Mouse (Mus musculus) small intestine, adult 2 months (tissue): ENCODE measurements around the gene Kdm2b.

Experiments used
- CTCF ChIP-seq: fragments of 200-500 bp; IDR thresholded peaks from 2 replicates; pipeline ENCODE4 v1.5.1; 2012; ENCODE audit warnings: low read depth, mild to moderate bottlenecking, control low read depth, inconsistent platforms, low read length, moderate library complexity, mixed read lengths; ENCODE audit not compliant: insufficient replicate concordance, insufficient read length; ENCODE audit errors: extremely low read depth
- POLR2A ChIP-seq: fragments of 200-500 bp; IDR thresholded peaks from 2 replicates; pipeline ENCODE4 v1.6.1; 2012; ENCODE audit warnings: low read depth, mild to moderate bottlenecking, control low read depth, inconsistent platforms, low read length, moderate library complexity

DNA sequence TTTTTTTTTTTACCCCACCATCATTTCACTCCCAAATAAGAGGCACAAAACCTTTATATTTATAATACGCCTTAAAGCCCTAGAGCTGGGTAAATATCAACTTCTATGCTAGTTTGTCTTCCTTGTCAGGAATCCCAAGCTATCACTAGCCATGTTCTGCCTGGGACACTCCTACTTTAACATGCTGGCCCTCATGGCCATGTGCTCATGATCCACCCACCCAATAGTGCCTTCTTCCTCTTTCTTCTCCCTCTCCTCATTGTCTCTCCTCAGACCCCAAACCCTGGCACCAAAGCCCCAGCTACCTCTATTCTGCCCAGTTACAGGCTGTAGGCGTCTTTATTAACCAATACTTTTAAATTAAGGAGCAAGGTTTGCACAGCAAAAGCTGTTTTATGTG is 148.5 kb downstream of the Kdm2b start:
- TF ChIP-seq POLR2A (no peak), CTCF (no peak)
